Mouse (Mus musculus): ENCODE results near the gene Mbnl1.

- no peak for TF ChIP-seq POLR2A (IDR thresholded peaks at IDR 0.05; ENCODE audit: insufficient read depth, low read depth, low read length)
- TF ChIP-seq CTCF (IDR thresholded peaks at IDR 0.05), result no peak
- no peak for TF ChIP-seq EP300 (IDR thresholded peaks at IDR 0.05; ENCODE audit: insufficient read depth, low read depth, low read length)
Measured at GRCm38 (mm10) chr3:60565204-60565603, 92.6 kb downstream of the Mbnl1 start.

Data from heart, adult 2 months (tissue).